ENCODE assay signal across 30 mouse cellular contexts in the genomic region with DNA sequence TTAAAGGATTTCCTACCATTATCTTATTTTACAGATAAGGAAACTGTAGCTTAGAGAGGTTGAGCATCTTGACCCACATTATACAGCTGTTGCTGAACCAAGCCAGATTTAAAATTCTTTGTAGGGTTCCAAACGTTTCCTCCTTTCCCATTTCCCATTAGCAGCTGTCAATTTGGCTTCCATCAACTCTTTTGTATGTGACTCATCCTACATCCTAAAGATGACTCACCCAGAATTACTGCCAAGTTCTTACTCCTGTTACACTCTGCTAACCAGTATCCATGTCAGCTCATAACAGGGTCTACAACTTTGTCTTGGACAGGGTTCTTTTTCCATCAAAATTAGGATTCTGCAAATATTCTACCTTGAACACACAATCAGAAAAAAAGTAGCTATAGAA.
A peak's percentile ranks its signal among the peaks of the same experiment; 100 is the strongest.
DNase-seq lines count a peak whose midpoint lies in the region; ATAC-seq and TF ChIP-seq lines count a peak whose summit lies in the region.
"Had no signal": no experiment of that assay in that cellular context is flagged by ENCODE, and none has a peak within 500 bp of the region (broad histone marks: within the 10 kb centered on the region; RNA-seq: fewer than 3 reads in every experiment).

No protein-coding gene starts in this region.

- no peak overlapping the region for H3K4me3 ChIP-seq in heart, embryonic 16.5 days (ENCODE audit: low read length)
- H3K4me3 ChIP-seq in limb, embryonic 14.5 days (replicated peaks; ENCODE audit: low read length), result no peak overlapping the region
- no peak overlapping the region for H3K4me3 ChIP-seq in limb, embryonic 10.5 days
- H3K4me3 ChIP-seq in myocyte, result no peak overlapping the region
- H3K4me3 ChIP-seq: forebrain, embryonic 13.5 days; hindbrain, embryonic 12.5 days; left cerebral cortex, adult 2 months; limb, embryonic 13.5 days; liver, embryonic 12.5 days; neural tube, embryonic 13.5 days had no signal

- no peaks in the 10 kb centered on the region for H3K36me3 ChIP-seq in heart, embryonic 16.5 days (ENCODE audit: control insufficient read depth, insufficient read depth)
- H3K36me3 ChIP-seq in limb, embryonic 14.5 days (ENCODE audit: control insufficient read depth, insufficient read depth, low read length), result no peaks in the 10 kb centered on the region
- no peaks in the 10 kb centered on the region for H3K36me3 ChIP-seq in limb, embryonic 10.5 days
- H3K36me3 ChIP-seq in myocyte (ENCODE audit: control insufficient read depth, insufficient read depth), result no peaks in the 10 kb centered on the region
- H3K36me3 ChIP-seq: hindbrain, embryonic 12.5 days; limb, embryonic 13.5 days; liver, embryonic 12.5 days; neural tube, embryonic 13.5 days had no signal

- no peaks in the 10 kb centered on the region for H3K4me1 ChIP-seq in heart, embryonic 16.5 days (ENCODE audit: control insufficient read depth, insufficient read depth, low read length)
- H3K4me1 ChIP-seq in limb, embryonic 14.5 days (ENCODE audit: control insufficient read depth, insufficient read depth, low read length), result no peaks in the 10 kb centered on the region
- no peaks in the 10 kb centered on the region for H3K4me1 ChIP-seq in limb, embryonic 10.5 days
- H3K4me1 ChIP-seq: forebrain, embryonic 13.5 days; limb, embryonic 13.5 days; liver, embryonic 12.5 days; neural tube, embryonic 13.5 days had no signal

- no peaks in the 10 kb centered on the region for H3K79me2 ChIP-seq in myocyte (ENCODE audit: control insufficient read depth, insufficient read depth)

- no peak overlapping the region for H3K9ac ChIP-seq in heart, embryonic 16.5 days (ENCODE audit: low read length)
- no peak overlapping the region for H3K9ac ChIP-seq in limb, embryonic 14.5 days (ENCODE audit: low read depth, low read length, severe bottlenecking)
- H3K9ac ChIP-seq: forebrain, embryonic 13.5 days; hindbrain, embryonic 12.5 days; limb, embryonic 13.5 days; liver, embryonic 12.5 days; liver, postnatal 0 days; neural tube, embryonic 13.5 days had no signal

- no peak for DNase-seq in heart, postnatal 25 days (ENCODE audit: low spot score)
- peak; percentile 14 for DNase-seq in limb, embryonic 14.5 days (ENCODE audit: low spot score)
- DNase-seq in limb, embryonic 10.5 days (ENCODE audit: low spot score), result no peak
- peak; percentile 60 for DNase-seq in MN1 (ENCODE audit: low spot score)
- no peak for DNase-seq in spleen, postnatal 36 days (ENCODE audit: low spot score in 2 of 2)
- DNase-seq: adrenal gland, postnatal 14 days; cerebellum, adult 11-12 months; cerebellum, postnatal 10 days; gastrocnemius, postnatal 14 days; heart, adult 11 months; heart, postnatal 14 days; kidney, adult 8-10 months; kidney, postnatal 4 days; liver, postnatal 0 days; lung, postnatal 10 days; right cerebral cortex, postnatal 4 days; thymus, adult 2 months; thymus, postnatal 36 days had no signal

- intact Hi-C loops in heart, postnatal 25 days (cut with DNase I), result no loop called here

- no peak for TF ChIP-seq POLR2A in limb, embryonic 14.5 days (IDR thresholded peaks at IDR 0.05; ENCODE audit: borderline replicate concordance, extremely low read depth, insufficient read depth, insufficient read length)
- TF ChIP-seq POLR2A in myocyte (IDR thresholded peaks at IDR 0.05; ENCODE audit: insufficient read length, low read depth), result no peak

- H3ac ChIP-seq in myocyte (ENCODE audit: control insufficient read depth, insufficient read length), result no peak overlapping the region

- no peaks in the 10 kb centered on the region for H3K27me3 ChIP-seq in heart, embryonic 16.5 days (ENCODE audit: control insufficient read depth, insufficient read depth, low read length)
- no peaks in the 10 kb centered on the region for H3K27me3 ChIP-seq in limb, embryonic 14.5 days (ENCODE audit: control insufficient read depth, insufficient read depth, low read length)
- no peaks in the 10 kb centered on the region for H3K27me3 ChIP-seq in limb, embryonic 10.5 days (ENCODE audit: low read depth, poor library complexity, severe bottlenecking)
- H3K27me3 ChIP-seq in myocyte (ENCODE audit: control insufficient read depth, insufficient read depth, insufficient read length), result no peaks in the 10 kb centered on the region
- H3K27me3 ChIP-seq: forebrain, embryonic 13.5 days; hindbrain, embryonic 12.5 days; limb, embryonic 13.5 days; liver, embryonic 12.5 days; neural tube, embryonic 13.5 days had no signal

- H3K27ac ChIP-seq in heart, embryonic 16.5 days (ENCODE audit: low read length), result no peak overlapping the region
- no peak overlapping the region for H3K27ac ChIP-seq in limb, embryonic 14.5 days (replicated peaks; ENCODE audit: low read depth, low read length)
- H3K27ac ChIP-seq in limb, embryonic 10.5 days, result no peak overlapping the region
- H3K27ac ChIP-seq: forebrain, embryonic 13.5 days; hindbrain, embryonic 12.5 days; kidney, postnatal 0 days; left cerebral cortex, adult 2 months; limb, embryonic 13.5 days; liver, embryonic 12.5 days; neural tube, embryonic 13.5 days had no signal

- WGBS in heart, embryonic 16.5 days, result 7% methylated on average over 1 of the region's 1 CpGs
- 35% methylated on average over 1 of the region's 1 CpGs for WGBS in limb, embryonic 14.5 days
- 63% methylated on average over 1 of the region's 1 CpGs for WGBS in limb, embryonic 10.5 days

- H3K4me2 ChIP-seq in heart, embryonic 16.5 days (ENCODE audit: low read depth, low read length), result no peak overlapping the region
- no peak overlapping the region for H3K4me2 ChIP-seq in limb, embryonic 14.5 days (replicated peaks; ENCODE audit: low read depth, low read length, severe bottlenecking)
- peak overlapping the region; percentile 33 for H3K4me2 ChIP-seq in myocyte (ENCODE audit: low read depth)
- H3K4me2 ChIP-seq: forebrain, embryonic 13.5 days; heart, embryonic 11.5 days; hindbrain, embryonic 12.5 days; limb, embryonic 13.5 days; liver, embryonic 12.5 days; midbrain, embryonic 11.5 days; neural tube, embryonic 13.5 days had no signal

- ATAC-seq in heart, embryonic 16.5 days (replicated peaks; ENCODE audit: extremely low read depth, insufficient read depth, low FRiP score), result 0 out of 2 replicates have a peak, but pooled peaks have one; percentile 18
- ATAC-seq in limb, embryonic 14.5 days (ENCODE audit: low FRiP score, low read depth), result no peak
- ATAC-seq: forebrain, embryonic 13.5 days; intestine, embryonic 16.5 days; liver, embryonic 12.5 days; liver, postnatal 0 days had no signal

- H3K9me3 ChIP-seq in heart, embryonic 16.5 days (replicated peaks; ENCODE audit: control insufficient read depth, low read length), result no peaks in the 10 kb centered on the region
- no peaks in the 10 kb centered on the region for H3K9me3 ChIP-seq in limb, embryonic 14.5 days (ENCODE audit: control insufficient read depth, low read length)
- H3K9me3 ChIP-seq in limb, embryonic 10.5 days (replicated peaks), result no peaks in the 10 kb centered on the region
- H3K9me3 ChIP-seq: forebrain, embryonic 13.5 days; hindbrain, embryonic 12.5 days; limb, embryonic 13.5 days; liver, embryonic 12.5 days; neural tube, embryonic 13.5 days had no signal

TF ChIP-seq in myocyte, 11 proteins besides CTCF, POLR2A, EP300 and RAD21:
- no peak for TF ChIP-seq POLR2AphosphoS2 (IDR thresholded peaks at IDR 0.05; ENCODE audit: insufficient read length, low read depth)
- peak; percentile 34 for TF ChIP-seq TCF12 (IDR thresholded peaks at IDR 0.05; ENCODE audit: insufficient read depth, poor library complexity, severe bottlenecking)
- peak; percentile 6 to 46 (median 31) for TF ChIP-seq MYOD1 (IDR thresholded peaks at IDR 0.05; ENCODE audit: control insufficient read depth in 1 of 3, insufficient read length in 2 of 3, low read depth in 2 of 3)
- TF ChIP-seq MYOG (IDR thresholded peaks at IDR 0.05; ENCODE audit: control insufficient read depth in 1 of 3, insufficient read depth in 1 of 3, insufficient read length in 2 of 3, low read depth in 2 of 3), result peak in 2 of 3 experiments; percentile 4 to 59

Comparison
In these comparisons a context has a peak if more than half of its experiments do, and no peak if none do; other contexts are left out.
1. DNase-seq: peak in limb, embryonic 14.5 days (single experiment) and MN1 (single experiment); none in heart, postnatal 25 days (single experiment), limb, embryonic 10.5 days (single experiment) and spleen, postnatal 36 days (0 of 2).